Mouse (Mus musculus) lung, embryonic 14.5 days (tissue): ENCODE data around the gene Cxcr5. TPM values are rescaled to one million over a fixed set of nuclear protein-coding genes. Genes with fewer than 3 reads are reported as not detected.
A peak's percentile ranks its signal among the peaks of the same experiment; 100 is the strongest.

Experiments
- ATAC-seq: fragments of 200-750 bp; cut with Nextera tagmentation; 2 replicates; pipeline ENCODE4 v1.8.0; 2017; ENCODE audit warnings: mild to moderate bottlenecking, moderate TSS enrichment, moderate library complexity; ENCODE audit not compliant: insufficient read depth
- DNase-seq: peaks from one replicate; pipeline ENCODE4 v3.0.0-alpha.2; 2015
- H3K27ac ChIP-seq: fragments of 300-500 bp; sonication (generic); 2 replicates; pipeline ENCODE4 v1.5.1; 2014; ENCODE audit warnings: low read depth, mild to moderate bottlenecking, moderate library complexity
- H3K27me3 ChIP-seq: fragments of 300-500 bp; sonication (generic); 2 replicates; pipeline ENCODE4 v1.6.1; 2014; ENCODE audit warnings: low read length, control low read depth; ENCODE audit not compliant: insufficient read depth
- H3K36me3 ChIP-seq: fragments of 300-500 bp; sonication (generic); 2 replicates; pipeline ENCODE4 v1.6.1; 2014; ENCODE audit warnings: control low read depth; ENCODE audit not compliant: insufficient read depth
- H3K4me1 ChIP-seq: fragments of 300-500 bp; sonication (generic); 2 replicates; pipeline ENCODE4 v1.6.1; 2014; ENCODE audit warnings: antibody characterized with exemption, control low read depth; ENCODE audit not compliant: insufficient read depth
- H3K4me2 ChIP-seq: fragments of 300-500 bp; sonication (generic); 2 replicates; pipeline ENCODE4 v1.6.1; 2014; ENCODE audit warnings: mild to moderate bottlenecking
- H3K4me3 ChIP-seq: fragments of 300-500 bp; sonication (generic); 2 replicates; pipeline ENCODE4 v1.5.1; 2014; ENCODE audit warnings: low read depth, low read length
- H3K9ac ChIP-seq: fragments of 300-500 bp; sonication (generic); 2 replicates; pipeline ENCODE4 v1.6.1; 2014
- H3K9me3 ChIP-seq: fragments of 300-500 bp; sonication (generic); 2 replicates; pipeline ENCODE4 v1.6.1; 2016; ENCODE audit warnings: low read depth, low read length, control low read depth
- CTCF ChIP-seq: IDR thresholded peaks from 2 replicates; pipeline ENCODE4 v1.5.1; 2016; ENCODE audit warnings: antibody characterized with exemption, low read depth
- WGBS: fragments of 180-500 bp; shearing (Covaris S2); extraction: QIAGEN DNeasy Blood & Tissue Kit; methylation state at CpG from one replicate; pipeline ENCODE4 v1.1.7; 2014; 5-methylcytosine and 5-hydroxymethylcytosine counted together
- polyA plus RNA-seq: library from polyadenylated mRNA; unstranded; fragments of >200 nt; fragmentation: Nextera tagmentation; extraction: Ambion mirVana; gene quantifications from 2 replicates; pipeline ENCODE4 v1.2.1, GENCODE M21; 2014

Cxcr5 gene
- polyA plus RNA-seq, 1 experiment from 2014 or later, result not detected

DNA sequence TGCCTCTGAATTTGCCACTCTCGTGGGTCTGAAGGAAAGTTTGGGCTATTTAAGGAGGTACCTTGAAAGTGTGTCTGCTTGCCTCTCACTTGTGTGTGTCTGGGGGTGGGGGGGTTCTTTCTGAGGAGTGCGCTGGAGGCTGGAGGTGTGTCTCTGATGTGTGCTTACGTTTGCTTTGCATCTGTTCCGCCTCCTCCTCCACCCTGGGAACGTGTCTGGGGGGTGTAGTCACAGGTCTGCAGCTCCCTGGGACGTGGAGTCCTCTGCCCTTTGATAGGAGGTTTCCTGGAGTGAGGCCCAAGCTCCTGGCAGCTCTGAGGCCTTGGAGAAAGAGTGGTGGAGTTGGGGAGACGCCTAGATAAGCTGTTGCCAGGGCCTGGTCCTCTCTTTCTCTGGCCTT lies 74.2 kb downstream of the Cxcr5 start:
- whole genome bisulfite sequencing, result 3% methylated on average over 7 of the region's 7 CpGs
- peak overlapping the region; percentile 98 for H3K4me3 ChIP-seq
- TF ChIP-seq CTCF, result no peak
- no peaks in the 10 kb centered on the region for H3K9me3 ChIP-seq
- peak overlapping the region; percentile 52 for H3K9ac ChIP-seq
- peak overlapping the region; percentile 98 for H3K27ac ChIP-seq
- peaks cover 16% of the 10 kb centered on the region for H3K36me3 ChIP-seq
- peaks cover 68% of the 10 kb centered on the region for H3K4me1 ChIP-seq
- ATAC-seq, result no peak
- H3K27me3 ChIP-seq, result no peaks in the 10 kb centered on the region
- peak overlapping the region; percentile 88 for H3K4me2 ChIP-seq
- peak; percentile 72 for DNase-seq

DNA sequence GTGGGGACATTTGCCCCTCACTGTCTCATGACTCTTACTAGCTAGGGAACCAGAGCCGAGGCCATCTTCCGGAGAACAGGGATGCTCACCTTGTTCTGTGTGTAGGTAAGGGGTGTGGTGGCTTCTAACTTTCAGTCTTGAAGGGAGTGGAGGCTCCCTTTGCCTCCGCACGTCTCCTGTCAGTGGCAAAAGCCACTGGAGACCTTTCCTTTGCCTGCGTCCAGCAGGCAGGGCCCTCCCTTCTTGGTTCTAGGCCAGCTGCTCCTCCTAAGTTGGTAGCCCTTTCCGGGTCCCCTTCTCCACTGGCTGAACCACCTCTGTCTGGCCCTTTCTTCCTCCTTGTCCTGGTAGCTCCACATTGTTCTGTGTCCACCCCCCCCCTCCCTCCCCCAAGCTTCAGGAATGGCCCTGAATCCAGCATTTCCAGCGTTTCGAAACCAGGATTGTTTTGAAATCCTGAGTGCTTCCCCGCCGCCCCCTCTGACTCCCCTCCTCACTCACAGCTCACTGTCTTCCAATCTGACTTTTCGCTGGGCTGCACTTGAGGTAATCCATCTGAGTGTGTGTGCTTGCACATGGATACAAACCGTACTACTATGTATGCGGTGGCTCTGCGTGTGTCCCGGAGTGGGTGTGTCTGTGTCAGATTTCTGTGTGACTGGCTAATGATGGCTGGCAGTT lies 74.8 kb downstream of the Cxcr5 start:
- H3K9me3 ChIP-seq, result no peaks in the 10 kb centered on the region
- TF ChIP-seq CTCF, result no peak
- peaks cover 14% of the 10 kb centered on the region for H3K36me3 ChIP-seq
- WGBS, result 6% methylated on average over 15 of the region's 15 CpGs
- DNase-seq (peak; percentile 81), ATAC-seq (no peak)
- peaks cover 66% of the 10 kb centered on the region for H3K4me1 ChIP-seq
- peak overlapping the region; percentile 52 for H3K9ac ChIP-seq
- peak overlapping the region; percentile 98 for H3K4me3 ChIP-seq
- H3K27me3 ChIP-seq, result no peaks in the 10 kb centered on the region
- H3K27ac ChIP-seq, result peak overlapping the region; percentile 98
- peak overlapping the region; percentile 88 for H3K4me2 ChIP-seq

DNA sequence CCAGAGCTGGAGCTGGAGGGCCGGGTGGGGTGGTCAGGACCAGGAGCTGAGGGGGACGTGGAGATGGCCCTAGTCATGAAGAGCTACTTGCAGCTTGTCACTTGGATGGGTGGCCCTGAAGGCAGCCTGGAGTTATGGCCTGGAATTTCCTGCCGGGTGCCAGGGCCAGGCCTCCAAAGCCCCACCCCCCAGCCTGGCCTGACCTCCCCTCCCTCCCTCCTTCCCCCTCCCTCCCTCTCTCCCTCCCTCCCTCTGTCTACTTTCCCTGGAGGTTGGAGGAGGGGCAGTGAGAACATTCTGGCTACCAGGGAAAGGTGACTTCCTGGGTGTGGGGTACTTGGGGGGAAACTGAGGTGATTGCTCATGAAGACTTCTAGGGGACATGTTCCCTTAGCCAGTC lies 75.3 kb downstream of the Cxcr5 start:
- peak overlapping the region; percentile 98 for H3K4me3 ChIP-seq
- peak overlapping the region; percentile 93; the same call in 1 of the 2 replicates for H3K9ac ChIP-seq
- H3K36me3 ChIP-seq, result 0 out of 2 replicates have a peak, but pooled peaks cover 10% of the 10 kb centered on the region
- ATAC-seq (no peak), DNase-seq (peak; percentile 75)
- no peak for TF ChIP-seq CTCF
- peaks cover 66% of the 10 kb centered on the region for H3K4me1 ChIP-seq
- H3K27ac ChIP-seq, result peak overlapping the region; percentile 98
- peak overlapping the region; percentile 88 for H3K4me2 ChIP-seq
- H3K9me3 ChIP-seq, result no peaks in the 10 kb centered on the region
- WGBS, result 5% methylated on average over 3 of the region's 3 CpGs
- H3K27me3 ChIP-seq, result no peaks in the 10 kb centered on the region

DNA sequence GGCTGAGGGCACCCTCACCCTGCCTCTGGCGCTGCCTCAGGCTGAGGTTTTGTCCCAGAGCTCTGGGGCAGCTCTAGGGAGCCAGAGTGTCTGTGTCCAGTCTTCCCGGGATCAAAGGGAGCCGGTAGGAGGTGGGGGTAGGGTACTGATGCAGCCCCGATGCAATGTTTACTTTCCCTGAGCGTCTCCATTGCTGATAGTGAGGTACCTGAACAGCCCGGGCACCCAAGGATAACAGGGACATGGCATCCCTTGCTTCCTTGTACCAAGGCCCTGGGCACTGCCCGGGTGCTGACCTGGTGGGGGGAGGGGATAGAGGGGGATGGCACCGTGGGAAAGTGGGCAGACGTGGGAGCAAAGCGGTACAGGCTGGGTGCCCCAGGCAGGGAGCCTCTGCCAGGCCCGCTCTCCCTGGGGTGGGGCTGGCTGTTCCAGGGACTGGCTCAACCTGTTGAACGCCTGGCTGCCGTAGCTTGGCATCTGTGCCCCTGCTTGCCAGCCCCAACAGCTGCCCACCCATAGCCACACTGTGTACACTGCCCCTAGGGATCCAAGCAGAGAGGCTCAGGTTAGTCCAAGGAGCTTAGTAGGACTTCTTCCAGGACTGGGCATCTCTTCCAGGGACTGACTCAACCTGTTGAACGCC lies 76.0 kb downstream of the Cxcr5 start:
- Histone ChIP-seq H3K4me2 (peak overlapping the region; percentile 88), H3K9ac (peak overlapping the region; percentile 93), H3K27me3 (no peaks in the 10 kb centered on the region), H3K4me3 (peak overlapping the region; percentile 98), H3K27ac (peak overlapping the region; percentile 98), H3K4me1 (peaks cover 62% of the 10 kb centered on the region), H3K9me3 (no peaks in the 10 kb centered on the region), H3K36me3 (0 out of 2 replicates have a peak, but pooled peaks cover 10% of the 10 kb centered on the region)
- ATAC-seq, result no peak
- 16% methylated on average over 14 of the region's 14 CpGs for WGBS
- peak; percentile 12 for DNase-seq
- no peak; the same call in 1 of the 2 replicates for TF ChIP-seq CTCF

DNA sequence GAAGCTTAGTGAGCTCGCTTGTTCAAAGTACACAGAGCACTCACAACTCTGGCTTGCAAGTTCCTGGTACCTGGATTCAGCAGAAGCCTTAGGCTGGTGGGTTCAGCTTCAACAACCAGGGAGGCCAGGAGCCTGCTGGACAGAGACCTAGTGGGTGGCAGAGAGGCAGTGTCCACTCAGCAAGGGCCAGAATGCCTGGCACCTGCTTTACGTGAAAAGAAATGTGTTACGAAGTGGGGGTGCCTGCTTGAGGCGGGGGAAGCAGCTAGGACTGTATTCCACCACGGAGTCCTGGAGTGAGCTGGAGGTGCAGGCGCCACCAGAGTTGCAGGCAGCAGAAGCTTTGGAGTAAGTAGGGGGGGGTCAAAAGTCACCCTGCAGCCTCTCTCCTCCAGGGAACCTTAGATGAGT lies 76.6 kb downstream of the Cxcr5 start:
- 29% methylated on average over 6 of the region's 6 CpGs for WGBS
- Histone ChIP-seq H3K27ac (peak overlapping the region; percentile 98; the same call in 1 of the 2 replicates), H3K4me1 (peaks cover 57% of the 10 kb centered on the region), H3K4me3 (peak overlapping the region; percentile 98), H3K36me3 (0 out of 2 replicates have a peak, but pooled peaks cover 10% of the 10 kb centered on the region), H3K9ac (peak overlapping the region; percentile 93), H3K9me3 (no peaks in the 10 kb centered on the region), H3K27me3 (no peaks in the 10 kb centered on the region), H3K4me2 (peak overlapping the region; percentile 88)
- DNase-seq (no peak), ATAC-seq (no peak)
- TF ChIP-seq CTCF, result no peak

DNA sequence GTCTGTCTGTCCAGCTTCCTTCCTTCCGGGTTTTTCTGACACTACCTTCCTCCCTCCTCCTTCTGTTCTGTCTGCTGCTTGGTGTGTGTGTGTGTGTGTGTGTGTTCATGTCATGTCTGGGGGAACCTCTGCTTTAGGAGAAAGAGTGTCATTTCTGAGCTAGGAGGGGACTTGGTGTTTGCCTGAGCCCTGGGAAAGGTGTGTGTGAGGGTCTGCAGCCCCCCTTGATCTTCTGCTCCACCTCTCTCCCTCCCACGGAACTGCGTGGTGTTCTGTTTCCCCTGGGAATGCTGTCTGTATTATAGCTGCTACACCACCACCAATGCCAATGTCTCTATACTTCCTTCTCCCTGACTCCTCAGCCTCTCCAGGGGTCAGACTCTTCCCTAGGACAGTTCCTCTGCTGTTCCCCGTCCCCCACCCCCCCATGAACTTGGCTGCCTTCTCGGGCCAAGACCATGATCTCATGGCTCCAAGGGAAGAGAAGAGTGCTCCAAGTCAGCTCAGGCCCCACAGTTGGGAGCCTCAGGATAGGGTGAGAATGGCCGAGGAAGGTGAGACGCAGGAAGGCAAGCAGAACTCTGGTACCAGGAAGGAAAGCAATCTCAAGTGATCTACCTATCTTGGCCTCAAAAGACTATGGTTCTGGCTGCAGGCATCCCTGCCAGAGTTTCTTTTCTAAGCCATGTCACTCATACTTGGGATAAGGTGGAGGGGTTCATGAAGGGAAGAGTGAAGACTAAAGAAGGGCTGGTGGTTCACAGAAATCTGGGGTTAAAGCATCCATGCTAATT lies 77.2 kb downstream of the Cxcr5 start:
- DNase-seq, result no peak
- TF ChIP-seq CTCF, result no peak
- H3K27ac ChIP-seq, result peak overlapping the region; percentile 98
- H3K4me2 ChIP-seq, result peak overlapping the region; percentile 88
- H3K27me3 ChIP-seq, result no peaks in the 10 kb centered on the region
- H3K4me1 ChIP-seq, result peaks cover 51% of the 10 kb centered on the region
- peak overlapping the region; percentile 93 for H3K9ac ChIP-seq
- no peak for ATAC-seq
- H3K36me3 ChIP-seq, result 0 out of 2 replicates have a peak, but pooled peaks cover 10% of the 10 kb centered on the region
- peak overlapping the region; percentile 98 for H3K4me3 ChIP-seq
- no peaks in the 10 kb centered on the region for H3K9me3 ChIP-seq
- 12% methylated on average over 7 of the region's 7 CpGs for WGBS
